Mouse (Mus musculus) E14TG2a.4 (cell line): ENCODE results near the gene 4931428F04Rik.

ENCODE experiments used
- H3K27me3 ChIP-seq: 2 replicates; pipeline ENCODE4 v1.6.1; 2014; ENCODE audit warnings: low read length, control low read depth; ENCODE audit not compliant: insufficient read depth
- H3K36me3 ChIP-seq: 2 replicates; pipeline ENCODE4 v1.6.1; 2014; ENCODE audit warnings: low read length, control low read depth; ENCODE audit not compliant: insufficient read depth
- H3K4me1 ChIP-seq: replicated peaks from 2 replicates; pipeline ENCODE4 v1.6.1; 2014; ENCODE audit warnings: low read depth, low read length, control low read depth
- H3K4me3 ChIP-seq: replicated peaks from 2 replicates; pipeline ENCODE4 v1.5.1; 2014; ENCODE audit warnings: mild to moderate bottlenecking, low read length
- H3K9me3 ChIP-seq: 2 replicates; pipeline ENCODE4 v1.6.1; 2014; ENCODE audit warnings: low read length, control low read depth
- CTCF ChIP-seq: conservative IDR thresholded peaks from 2 replicates; pipeline ENCODE4 v1.5.1; 2014; ENCODE audit warnings: low read length
- NANOG ChIP-seq: IDR thresholded peaks from 2 replicates; pipeline ENCODE4 v1.6.1; 2014; ENCODE audit warnings: borderline replicate concordance, low read length, mixed read lengths
- POU5F1 ChIP-seq: IDR thresholded peaks from 2 replicates; pipeline ENCODE4 v1.6.1; 2014; ENCODE audit warnings: low read length, borderline replicate concordance

The 4931428F04Rik gene

GRCm38 (mm10) chr8:105282239-105282638 lies 7.4 kb downstream of the 4931428F04Rik start:
- no peaks in the 10 kb centered on the region for H3K9me3 ChIP-seq
- peaks cover 61% of the 10 kb centered on the region for H3K4me1 ChIP-seq
- no peak for TF ChIP-seq POU5F1

GRCm38 (mm10) chr8:105281821-105282220 lies 7.8 kb downstream of the 4931428F04Rik start:
- H3K36me3 ChIP-seq, result peaks cover 38% of the 10 kb centered on the region
- no peak overlapping the region for H3K4me3 ChIP-seq
- peaks cover 80% of the 10 kb centered on the region for H3K27me3 ChIP-seq
- no peaks in the 10 kb centered on the region for H3K9me3 ChIP-seq
- H3K4me1 ChIP-seq, result peaks cover 63% of the 10 kb centered on the region
- TF ChIP-seq NANOG, result no peak
- TF ChIP-seq POU5F1, result no peak
- no peak for TF ChIP-seq CTCF

More at GRCm38 (mm10) chr8:105282239-105282638, 7.4 kb downstream of the 4931428F04Rik start:
- Histone ChIP-seq H3K36me3 (peaks cover 38% of the 10 kb centered on the region), H3K27me3 (peaks cover 77% of the 10 kb centered on the region), H3K4me3 (peak overlapping the region; percentile 67)

- Histone ChIP-seq H3K9me3 (no peaks in the 10 kb centered on the region), H3K4me1 (peaks cover 63% of the 10 kb centered on the region), H3K27me3 (peaks cover 84% of the 10 kb centered on the region), H3K36me3 (peaks cover 33% of the 10 kb centered on the region), H3K4me3 (no peak overlapping the region)
- TF ChIP-seq CTCF, result no peak
- TF ChIP-seq NANOG, result no peak
- TF ChIP-seq POU5F1, result no peak
Measured at GRCm38 (mm10) chr8:105280567-105280966, 9.1 kb downstream of the 4931428F04Rik start.

- TF ChIP-seq CTCF (no peak), NANOG (no peak), POU5F1 (no peak)
- H3K9me3 ChIP-seq, result no peaks in the 10 kb centered on the region
Measured at GRCm38 (mm10) chr8:105278911-105279334, 10.7 kb downstream of the 4931428F04Rik start.

GRCm38 (mm10) chr8:105276292-105277120 lies 13.2 kb downstream of the 4931428F04Rik start:
- peaks cover 95% of the 10 kb centered on the region for H3K27me3 ChIP-seq
- peaks cover 14% of the 10 kb centered on the region for H3K36me3 ChIP-seq
- H3K9me3 ChIP-seq, result no peaks in the 10 kb centered on the region
- H3K4me3 ChIP-seq, result peak overlapping the region; percentile 67
- peaks cover 50% of the 10 kb centered on the region for H3K4me1 ChIP-seq
- TF ChIP-seq NANOG, result no peak
- TF ChIP-seq CTCF, result no peak
- TF ChIP-seq POU5F1, result no peak

More at GRCm38 (mm10) chr8:105278911-105279334, 10.7 kb downstream of the 4931428F04Rik start:
- Histone ChIP-seq H3K4me3 (peak overlapping the region; percentile 70), H3K4me1 (peaks cover 68% of the 10 kb centered on the region), H3K36me3 (peaks cover 23% of the 10 kb centered on the region), H3K27me3 (peaks cover 88% of the 10 kb centered on the region)

- TF ChIP-seq CTCF (no peak), NANOG (no peak), POU5F1 (no peak)
- H3K27me3 ChIP-seq, result peaks cover 98% of the 10 kb centered on the region
- peaks cover 10% of the 10 kb centered on the region; the same call in 1 of the 2 replicates for H3K36me3 ChIP-seq
- peaks cover 53% of the 10 kb centered on the region for H3K4me1 ChIP-seq
- peak within 1 kb of the TSS; percentile 67 for H3K4me3 ChIP-seq
- no peaks in the 10 kb centered on the region for H3K9me3 ChIP-seq
Measured at GRCm38 (mm10) chr8:105275840-105276239, 13.8 kb downstream of the 4931428F04Rik start, which contains the start of gene Nol3. Nol3 (plus strand) TSS chr8:105276140.

GRCm38 (mm10) chr8:105275387-105275786 lies 14.3 kb downstream of the 4931428F04Rik start:
- peaks cover 57% of the 10 kb centered on the region for H3K4me1 ChIP-seq
- H3K4me3 ChIP-seq, result no peak overlapping the region

GRCm38 (mm10) chr8:105270916-105271186 lies 18.8 kb downstream of the 4931428F04Rik start:
- peak overlapping the region; percentile 46 for H3K4me3 ChIP-seq
- H3K4me1 ChIP-seq, result peaks cover 67% of the 10 kb centered on the region
- TF ChIP-seq CTCF (no peak), NANOG (no peak), POU5F1 (no peak)
- H3K36me3 ChIP-seq, result no peaks in the 10 kb centered on the region
- H3K27me3 ChIP-seq, result peaks cover 98% of the 10 kb centered on the region
- H3K9me3 ChIP-seq, result no peaks in the 10 kb centered on the region

More at GRCm38 (mm10) chr8:105275387-105275786, 14.3 kb downstream of the 4931428F04Rik start:
- H3K36me3 ChIP-seq, result peaks cover 6% of the 10 kb centered on the region; the same call in 1 of the 2 replicates
- H3K9me3 ChIP-seq, result no peaks in the 10 kb centered on the region
- peaks cover 98% of the 10 kb centered on the region for H3K27me3 ChIP-seq
- TF ChIP-seq POU5F1, result no peak
- no peak for TF ChIP-seq NANOG
- TF ChIP-seq CTCF, result no peak
